Mouse (Mus musculus) erythroblast, embryonic 14.5 days (primary cell): ENCODE measurements around the gene Gm38431.

Experiments
- GATA1 ChIP-seq: IDR thresholded peaks from 2 replicates; pipeline ENCODE4 v1.6.1; 2012; ENCODE audit warnings: low read length, inconsistent platforms, mixed read lengths
- TAL1 ChIP-seq: IDR thresholded peaks from 3 replicates; pipeline ENCODE4 v1.6.1; 2012; ENCODE audit warnings: low read length, inconsistent platforms, mixed read lengths

- no peak for TF ChIP-seq GATA1
- TF ChIP-seq TAL1, result no peak
Measured at GRCm38 (mm10) chr9:21115105-21115504, 23.3 kb upstream of the Gm38431 start.
